Mouse (Mus musculus) lung, postnatal 0 days (tissue): ENCODE measurements around the gene Akr1b8.

Source experiments
- CTCF ChIP-seq: IDR thresholded peaks from 2 replicates; pipeline ENCODE4 v1.5.1; 2016; ENCODE audit warnings: antibody characterized with exemption, mild to moderate bottlenecking
- EP300 ChIP-seq: IDR thresholded peaks from 2 replicates; pipeline ENCODE4 v1.6.1; 2016; ENCODE audit warnings: antibody characterized with exemption, mild to moderate bottlenecking, control low read depth

DNA sequence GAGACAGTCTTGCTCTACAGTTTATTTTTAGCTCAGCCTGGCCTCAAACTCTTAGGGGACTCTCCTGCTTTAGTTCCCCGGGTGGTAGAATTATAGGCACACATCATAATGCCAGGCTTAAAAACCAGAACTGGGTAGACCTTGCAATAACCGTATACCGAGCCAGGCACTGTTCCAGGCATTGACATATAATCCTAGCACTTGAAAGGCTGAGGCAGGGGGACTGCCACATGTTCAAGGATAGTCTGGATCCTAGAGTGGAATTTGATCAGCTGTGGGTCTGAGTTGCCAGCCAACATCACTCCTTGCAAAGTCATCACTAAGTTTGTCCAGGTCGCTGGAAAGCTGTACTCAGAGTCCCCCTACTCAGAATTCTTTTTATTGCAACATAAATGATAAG, 11.9 kb upstream of the Akr1b8 start:
- TF ChIP-seq EP300 (no peak), CTCF (no peak)
